Mouse (Mus musculus): ENCODE measurements around the gene Krtap28-13. TPM values are rescaled to one million over a fixed set of nuclear protein-coding genes. Genes with fewer than 3 reads are reported as not detected.

Krtap28-13 gene
- polyA plus RNA-seq (2016; fragmentation: Nextera tagmentation; extraction: Ambion mirVana): not detected in 2 replicates

- Histone ChIP-seq H3K9me3 (no peaks in the 10 kb centered on the region), H3K36me3 (replicated peaks) (no peaks in the 10 kb centered on the region), H3K4me1 (no peaks in the 10 kb centered on the region), H3K27ac (replicated peaks) (no peak within 1 kb of the TSS), H3K27me3 (replicated peaks; ENCODE audit: low read depth, poor library complexity, severe bottlenecking) (no peaks in the 10 kb centered on the region), H3K4me3 (no peak within 1 kb of the TSS)
- WGBS: 87% methylated on average over 4 of the region's 4 CpGs
- no peak for DNase-seq (ENCODE audit: low spot score)
Observed at GRCm38 (mm10) chr1:83060643-83061042, at the start of gene Krtap28-13. Gene Krtap28-13, plus strand, starts transcription at chr1:83060930.

- no peaks in the 10 kb centered on the region for H3K27me3 ChIP-seq (replicated peaks; ENCODE audit: low read depth, poor library complexity, severe bottlenecking)
- no peaks in the 10 kb centered on the region for H3K4me1 ChIP-seq
- H3K27ac ChIP-seq (replicated peaks): no peak overlapping the region
- no peak overlapping the region for H3K4me3 ChIP-seq
- 93% methylated on average over 3 of the region's 3 CpGs for WGBS
- no peak for DNase-seq (ENCODE audit: low spot score)
- H3K9me3 ChIP-seq: no peaks in the 10 kb centered on the region
- H3K36me3 ChIP-seq (replicated peaks): no peaks in the 10 kb centered on the region
Observed at GRCm38 (mm10) chr1:83014477-83014876, 46.3 kb upstream of the Krtap28-13 start.

- Histone ChIP-seq H3K27me3 (replicated peaks; ENCODE audit: low read depth, poor library complexity, severe bottlenecking) (no peaks in the 10 kb centered on the region), H3K4me1 (no peaks in the 10 kb centered on the region), H3K27ac (replicated peaks) (no peak overlapping the region), H3K9me3 (no peaks in the 10 kb centered on the region), H3K36me3 (replicated peaks) (no peaks in the 10 kb centered on the region), H3K4me3 (no peak overlapping the region)
- no peak for DNase-seq (ENCODE audit: low spot score)
- WGBS: 88% methylated on average over 10 of the region's 10 CpGs
Observed at GRCm38 (mm10) chr1:83015329-83015879, 45.3 kb upstream of the Krtap28-13 start.

GRCm38 (mm10) chr1:83016556-83016955, 44.2 kb upstream of the Krtap28-13 start:
- Histone ChIP-seq H3K4me1 (no peaks in the 10 kb centered on the region), H3K4me3 (no peak overlapping the region), H3K9me3 (no peaks in the 10 kb centered on the region), H3K27me3 (replicated peaks; ENCODE audit: low read depth, poor library complexity, severe bottlenecking) (no peaks in the 10 kb centered on the region), H3K27ac (replicated peaks) (no peak overlapping the region), H3K36me3 (replicated peaks) (no peaks in the 10 kb centered on the region)
- WGBS: 76% methylated on average over 1 of the region's 1 CpGs
- DNase-seq (ENCODE audit: low spot score): no peak

- WGBS: 57% methylated on average over 1 of the region's 1 CpGs
- Histone ChIP-seq H3K9me3 (no peaks in the 10 kb centered on the region), H3K4me3 (no peak overlapping the region), H3K27ac (replicated peaks) (no peak overlapping the region), H3K4me1 (no peaks in the 10 kb centered on the region; the same call in 1 of the 2 replicates), H3K27me3 (replicated peaks; ENCODE audit: low read depth, poor library complexity, severe bottlenecking) (no peaks in the 10 kb centered on the region), H3K36me3 (replicated peaks) (no peaks in the 10 kb centered on the region)
- DNase-seq (ENCODE audit: low spot score): no peak
Observed at GRCm38 (mm10) chr1:83031950-83032349, 28.8 kb upstream of the Krtap28-13 start.

- Histone ChIP-seq H3K36me3 (replicated peaks) (no peaks in the 10 kb centered on the region), H3K9me3 (no peaks in the 10 kb centered on the region), H3K27ac (replicated peaks) (no peak overlapping the region), H3K4me1 (peaks cover under 1% of the 10 kb centered on the region; the same call in 1 of the 2 replicates), H3K27me3 (replicated peaks; ENCODE audit: low read depth, poor library complexity, severe bottlenecking) (no peaks in the 10 kb centered on the region), H3K4me3 (no peak overlapping the region)
- WGBS: 93% methylated on average over 6 of the region's 6 CpGs
- DNase-seq (ENCODE audit: low spot score): no peak
Observed at GRCm38 (mm10) chr1:83032508-83032907, 28.2 kb upstream of the Krtap28-13 start.

- DNase-seq (ENCODE audit: low spot score): no peak
- H3K4me3 ChIP-seq: no peak overlapping the region
- no peaks in the 10 kb centered on the region for H3K9me3 ChIP-seq
- WGBS: 75% methylated on average over 5 of the region's 5 CpGs
- no peak overlapping the region for H3K27ac ChIP-seq (replicated peaks)
- peaks cover 11% of the 10 kb centered on the region; the same call in 1 of the 2 replicates for H3K4me1 ChIP-seq
- H3K36me3 ChIP-seq (replicated peaks): no peaks in the 10 kb centered on the region
- 0 out of 2 replicates have a peak, but pooled peaks cover 3% of the 10 kb centered on the region for H3K27me3 ChIP-seq (replicated peaks; ENCODE audit: low read depth, poor library complexity, severe bottlenecking)
Observed at GRCm38 (mm10) chr1:83034509-83034908, 26.2 kb upstream of the Krtap28-13 start.

- no peak for DNase-seq (ENCODE audit: low spot score)
- no peak overlapping the region for H3K4me3 ChIP-seq
- H3K27ac ChIP-seq (replicated peaks): no peak overlapping the region
- no peaks in the 10 kb centered on the region for H3K36me3 ChIP-seq (replicated peaks)
- peaks cover 11% of the 10 kb centered on the region; the same call in 1 of the 2 replicates for H3K4me1 ChIP-seq
- WGBS: 65% methylated on average over 11 of the region's 11 CpGs
- H3K27me3 ChIP-seq (replicated peaks; ENCODE audit: low read depth, poor library complexity, severe bottlenecking): peaks cover 3% of the 10 kb centered on the region; the same call in 1 of the 2 replicates
- no peaks in the 10 kb centered on the region for H3K9me3 ChIP-seq
Observed at GRCm38 (mm10) chr1:83036892-83037667, 23.6 kb upstream of the Krtap28-13 start.

- no peaks in the 10 kb centered on the region for H3K9me3 ChIP-seq
- under 1% methylated on average over 25 of the region's 25 CpGs for WGBS
- H3K4me3 ChIP-seq: peak within 1 kb of the TSS; percentile 59
- no peaks in the 10 kb centered on the region for H3K36me3 ChIP-seq (replicated peaks)
- H3K27ac ChIP-seq (replicated peaks): peak within 1 kb of the TSS; percentile 58
- peaks cover 11% of the 10 kb centered on the region; the same call in 1 of the 2 replicates for H3K4me1 ChIP-seq
- peak; percentile 64 for DNase-seq (ENCODE audit: low spot score)
- H3K27me3 ChIP-seq (replicated peaks; ENCODE audit: low read depth, poor library complexity, severe bottlenecking): peaks cover 3% of the 10 kb centered on the region; the same call in 1 of the 2 replicates
Observed at GRCm38 (mm10) chr1:83038109-83038672, 22.5 kb upstream of the Krtap28-13 start, which contains the start of gene Slc19a3. Gene Slc19a3, minus strand, starts transcription at chr1:83038448.

- peaks cover 3% of the 10 kb centered on the region; the same call in 1 of the 2 replicates for H3K27me3 ChIP-seq (replicated peaks; ENCODE audit: low read depth, poor library complexity, severe bottlenecking)
- H3K4me3 ChIP-seq: no peak overlapping the region
- peaks cover 11% of the 10 kb centered on the region; the same call in 1 of the 2 replicates for H3K4me1 ChIP-seq
- H3K36me3 ChIP-seq (replicated peaks): no peaks in the 10 kb centered on the region
- no peak overlapping the region for H3K27ac ChIP-seq (replicated peaks)
- DNase-seq (ENCODE audit: low spot score): no peak
- 78% methylated on average over 4 of the region's 4 CpGs for WGBS
- no peaks in the 10 kb centered on the region for H3K9me3 ChIP-seq
Observed at GRCm38 (mm10) chr1:83039080-83039479, 21.6 kb upstream of the Krtap28-13 start.

- DNase-seq (ENCODE audit: low spot score): no peak
- Histone ChIP-seq H3K4me3 (no peak within 1 kb of the TSS), H3K27ac (replicated peaks) (no peak within 1 kb of the TSS), H3K9me3 (no peaks in the 10 kb centered on the region), H3K27me3 (replicated peaks; ENCODE audit: low read depth, poor library complexity, severe bottlenecking) (peaks cover 5% of the 10 kb centered on the region), H3K36me3 (replicated peaks) (no peaks in the 10 kb centered on the region), H3K4me1 (peaks cover 11% of the 10 kb centered on the region; the same call in 1 of the 2 replicates)
- WGBS: 86% methylated on average over 2 of the region's 2 CpGs
Observed at GRCm38 (mm10) chr1:83042380-83042779, 18.4 kb upstream of the Krtap28-13 start, which contains the start of gene Krtap28-10. Gene Krtap28-10, minus strand, starts transcription at chr1:83042480.

GRCm38 (mm10) chr1:83044882-83045427, 15.8 kb upstream of the Krtap28-13 start, which contains the start of gene Gm47969:
Gene Gm47969, plus strand, starts transcription at chr1:83044932.
- DNase-seq (ENCODE audit: low spot score): no peak
- 88% methylated on average over 5 of the region's 5 CpGs for WGBS

More at GRCm38 (mm10) chr1:83044882-83045427, 15.8 kb upstream of the Krtap28-13 start, which contains the start of gene Gm47969:
- Histone ChIP-seq H3K27ac (replicated peaks) (no peak within 1 kb of the TSS), H3K4me3 (no peak within 1 kb of the TSS), H3K4me1 (no peaks in the 10 kb centered on the region), H3K9me3 (no peaks in the 10 kb centered on the region), H3K27me3 (replicated peaks; ENCODE audit: low read depth, poor library complexity, severe bottlenecking) (peaks cover 3% of the 10 kb centered on the region), H3K36me3 (replicated peaks) (no peaks in the 10 kb centered on the region)
